Mouse (Mus musculus): ENCODE results near the gene Ssbp2.

DNA sequence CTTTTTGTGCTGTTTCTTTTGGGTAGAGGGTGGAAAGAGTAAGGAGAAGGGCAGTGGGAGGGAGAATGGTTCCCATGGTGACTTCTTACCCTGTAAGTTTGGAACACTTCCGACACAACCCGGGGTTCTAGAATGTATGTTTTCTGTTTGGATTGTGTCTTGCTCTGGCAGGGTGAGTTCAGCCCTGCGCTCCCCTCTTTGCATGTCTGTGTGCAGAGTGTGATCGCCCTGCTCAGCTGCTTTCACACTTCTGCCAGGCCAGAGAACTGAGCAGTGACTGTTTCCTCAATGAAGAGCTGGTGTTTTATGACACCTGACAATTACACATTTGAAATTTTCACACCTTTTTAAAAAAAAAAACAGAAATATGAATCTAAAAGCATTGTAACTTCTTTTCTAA is 150.5 kb downstream of the Ssbp2 start:
- no peak for TF ChIP-seq CTCF (IDR thresholded peaks at IDR 0.05; ENCODE audit: insufficient read depth, low read length)
- no peak for TF ChIP-seq POLR2A (IDR thresholded peaks at IDR 0.05; ENCODE audit: borderline replicate concordance, extremely low read depth, low read depth, low read length)
